Mouse (Mus musculus): ENCODE data around the gene Kcnk4.

Gene Kcnk4

GRCm38 (mm10) chr19:6968491-6969271, 34.4 kb upstream of the Kcnk4 start:
- peak; percentile 37 for DNase-seq

GRCm38 (mm10) chr19:6956461-6956860, 22.1 kb upstream of the Kcnk4 start:
- no peak for DNase-seq

GRCm38 (mm10) chr19:6955424-6955823, 21.1 kb upstream of the Kcnk4 start:
- DNase-seq, result no peak

GRCm38 (mm10) chr19:6954046-6954445, 19.7 kb upstream of the Kcnk4 start:
- peak; percentile 36 for DNase-seq

- DNase-seq, result peak; percentile 43
These were observed 18.4 kb upstream of the Kcnk4 start for GRCm38 (mm10) chr19:6952712-6953037.

- DNase-seq, result peak; percentile 58
These were observed 17.8 kb upstream of the Kcnk4 start for GRCm38 (mm10) chr19:6951994-6952711.

GRCm38 (mm10) chr19:6951381-6951968, 17.2 kb upstream of the Kcnk4 start:
- peak; percentile 85 for DNase-seq

GRCm38 (mm10) chr19:6950613-6951153, 16.4 kb upstream of the Kcnk4 start:
- peak; percentile 56 for DNase-seq

GRCm38 (mm10) chr19:6949951-6950350, 15.6 kb upstream of the Kcnk4 start:
- DNase-seq, result no peak

GRCm38 (mm10) chr19:6949532-6949931, 15.2 kb upstream of the Kcnk4 start:
- DNase-seq, result no peak

GRCm38 (mm10) chr19:6948186-6948585, 13.9 kb upstream of the Kcnk4 start:
- DNase-seq, result no peak

GRCm38 (mm10) chr19:6947742-6948141, 13.4 kb upstream of the Kcnk4 start:
- DNase-seq, result no peak

GRCm38 (mm10) chr19:6943709-6944108, 9.4 kb upstream of the Kcnk4 start:
- DNase-seq, result no peak

GRCm38 (mm10) chr19:6942764-6943163, 8.4 kb upstream of the Kcnk4 start:
- no peak for DNase-seq

GRCm38 (mm10) chr19:6942249-6942691, 8.0 kb upstream of the Kcnk4 start, which contains the start of gene Gpr137:
Gpr137 (minus strand) TSS chr19:6942480.
- peak; percentile 96 for DNase-seq

- DNase-seq, result peak; percentile 95
These were observed 7.3 kb upstream of the Kcnk4 start, which contains the start of gene Bad for GRCm38 (mm10) chr19:6941372-6942248. Bad (plus strand) TSS chr19:6941861.

- DNase-seq, result no peak
These were observed 6.4 kb upstream of the Kcnk4 start for GRCm38 (mm10) chr19:6940396-6941351.

- no peak for DNase-seq
These were observed 5.0 kb upstream of the Kcnk4 start for GRCm38 (mm10) chr19:6939106-6940002.

- no peak for DNase-seq
These were observed 3.5 kb upstream of the Kcnk4 start for GRCm38 (mm10) chr19:6937541-6938465.
